Mouse (Mus musculus): ENCODE results near the gene Slc13a3.
"Not testable (repeated sequence)": the region's sequence is repeated elsewhere in the genome, so short reads cannot be mapped to it uniquely, and the experiment has no call there.

Gene Slc13a3

DNA sequence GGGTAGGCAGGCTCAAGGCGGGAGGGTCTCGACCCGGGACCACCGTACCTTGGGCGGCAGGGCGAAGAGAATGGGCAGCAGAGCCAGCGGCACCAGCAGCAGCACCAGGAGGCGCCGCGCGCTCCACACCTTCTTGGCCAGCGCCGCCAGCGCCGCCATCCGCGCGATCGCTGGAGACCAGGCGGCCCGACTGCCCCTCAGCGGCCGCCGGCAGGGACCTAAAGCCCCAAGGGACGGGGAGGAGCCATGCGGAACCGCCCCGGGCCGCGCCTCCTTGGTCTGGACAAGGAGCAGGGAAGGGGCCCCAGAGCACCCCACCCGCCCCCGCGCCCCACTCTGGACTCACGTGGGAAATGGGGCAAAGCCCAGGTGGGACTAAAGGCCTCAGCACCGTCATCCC, at the start of gene Slc13a3:
TSS of gene Slc13a3 (minus strand) at position 228 of the 400 bp plus-strand sequence.
- no peak for DNase-seq (ENCODE audit: low spot score)

DNA sequence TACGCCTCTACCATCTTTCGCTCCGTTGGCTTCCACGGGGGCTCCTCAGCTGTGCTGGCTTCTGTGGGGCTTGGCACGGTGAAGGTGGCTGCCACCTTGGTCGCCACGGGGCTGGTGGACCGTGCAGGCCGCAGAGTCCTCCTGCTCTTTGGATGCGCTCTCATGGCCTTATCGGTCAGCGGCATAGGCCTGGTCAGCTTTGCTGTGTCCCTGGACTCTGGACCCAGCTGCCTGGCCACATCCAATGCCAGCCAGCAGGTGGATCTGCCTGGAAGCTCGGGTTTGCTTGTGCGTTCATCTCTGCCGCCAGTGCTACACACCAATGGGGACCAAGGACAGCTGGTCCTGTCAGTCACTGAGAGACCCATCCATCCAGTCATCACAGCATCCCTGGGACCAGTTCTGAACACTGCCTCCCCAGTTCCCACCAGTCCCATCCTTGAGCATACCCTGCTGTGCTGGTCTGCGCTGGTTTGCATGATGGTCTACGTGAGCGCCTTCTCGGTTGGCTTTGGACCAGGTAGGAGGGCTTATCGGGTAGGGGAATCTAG, 42.2 kb upstream of the Slc13a3 start:
- no peak for DNase-seq (ENCODE audit: low spot score)

DNA sequence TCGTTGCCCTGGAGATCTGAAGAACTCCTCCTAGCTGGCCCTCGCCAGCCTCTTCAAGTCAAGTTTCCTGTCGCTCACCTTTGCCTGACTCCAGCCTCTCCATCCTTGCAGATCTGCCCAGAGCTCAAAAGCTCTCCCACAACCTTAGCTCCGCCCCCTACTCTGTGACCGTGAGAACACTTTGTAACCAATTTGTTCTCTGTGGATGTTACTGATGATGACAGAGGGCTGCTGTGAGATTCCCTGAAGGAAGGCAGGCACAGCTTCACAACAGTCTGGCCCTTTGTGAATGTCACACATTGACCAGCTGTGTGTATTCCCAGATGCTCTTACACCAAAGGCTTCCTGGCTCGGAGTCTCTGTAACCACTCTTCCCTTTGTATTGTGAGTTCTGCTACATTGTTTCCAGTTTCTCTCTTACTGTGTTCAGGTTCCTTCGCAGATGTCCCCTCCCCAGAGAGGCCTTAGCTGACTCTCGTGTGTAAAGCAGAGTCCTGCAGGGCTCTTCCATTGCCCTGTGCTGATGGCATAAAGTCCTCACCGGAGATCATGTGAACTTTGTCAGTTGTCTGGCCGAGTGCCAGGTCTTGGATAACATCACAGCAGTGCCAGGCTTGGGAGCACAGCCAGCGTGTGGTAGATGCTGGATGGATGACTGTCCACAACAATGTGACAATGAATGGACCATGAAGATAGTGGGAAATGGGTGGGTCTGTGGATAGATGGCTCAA, 40.0 kb upstream of the Slc13a3 start:
- no peak for DNase-seq (ENCODE audit: low spot score)

DNA sequence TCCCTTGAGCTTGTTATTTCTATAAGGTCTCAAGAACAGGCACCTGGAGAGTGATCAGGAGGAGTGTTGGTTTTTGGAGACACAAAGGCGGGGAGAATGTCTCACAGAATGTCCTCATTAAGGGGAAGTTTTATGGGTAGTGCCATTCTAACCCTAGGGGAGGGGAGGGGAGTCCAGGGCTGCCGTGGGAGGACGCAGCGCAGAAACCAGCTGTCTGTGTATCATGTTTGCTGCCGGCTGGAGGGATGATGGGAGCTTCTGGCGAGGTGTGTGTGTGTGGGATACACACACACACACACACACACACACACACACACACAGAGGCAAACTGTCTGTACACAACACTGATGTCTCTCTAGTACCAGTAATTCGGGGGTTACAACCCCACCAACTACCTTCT, 39.4 kb upstream of the Slc13a3 start:
- DNase-seq (ENCODE audit: low spot score) = no peak

DNA sequence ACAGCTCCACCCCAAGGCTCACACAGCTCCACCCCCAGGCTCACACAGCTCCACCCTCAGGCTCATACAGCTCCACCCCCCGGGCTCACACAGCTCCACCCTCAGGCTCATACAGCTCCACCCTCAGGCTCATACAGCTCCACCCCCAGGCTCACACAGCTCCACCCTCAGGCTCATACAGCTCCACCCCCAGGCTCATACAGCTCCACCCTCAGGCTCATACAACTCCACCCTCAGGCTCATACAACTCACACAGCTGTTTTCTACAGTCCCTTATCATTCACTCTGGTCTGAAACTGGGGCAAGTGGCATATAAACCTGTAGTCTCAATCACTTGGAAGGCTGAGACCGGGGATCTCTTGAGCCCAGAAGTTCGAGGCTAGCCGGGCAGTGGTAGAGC, 38.5 kb upstream of the Slc13a3 start:
- not testable (repeated sequence) for DNase-seq (ENCODE audit: low spot score)

DNA sequence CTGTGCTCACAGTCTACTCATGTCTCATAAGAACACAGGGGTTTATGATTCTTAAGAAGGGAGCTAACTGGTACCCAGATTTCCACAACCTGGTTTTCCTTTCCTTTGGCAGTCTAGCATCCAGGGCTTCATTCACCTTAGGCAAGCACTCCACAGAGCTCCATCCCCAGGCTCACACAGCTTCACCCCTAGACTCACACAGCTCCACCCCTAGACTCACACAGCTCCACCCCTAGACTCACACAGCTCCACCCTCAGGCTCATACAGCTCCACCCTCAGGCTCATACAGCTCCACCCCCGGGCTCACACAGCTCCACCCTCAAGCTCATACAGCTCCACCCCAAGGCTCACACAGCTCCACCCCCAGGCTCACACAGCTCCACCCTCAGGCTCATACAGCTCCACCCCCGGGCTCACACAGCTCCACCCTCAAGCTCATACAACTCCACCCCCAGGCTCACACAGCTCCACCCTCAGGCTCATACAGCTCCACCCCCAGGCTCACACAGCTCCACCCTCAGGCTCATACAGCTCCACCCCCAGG, 38.0 kb upstream of the Slc13a3 start:
- DNase-seq (ENCODE audit: low spot score) = not testable (repeated sequence)

DNA sequence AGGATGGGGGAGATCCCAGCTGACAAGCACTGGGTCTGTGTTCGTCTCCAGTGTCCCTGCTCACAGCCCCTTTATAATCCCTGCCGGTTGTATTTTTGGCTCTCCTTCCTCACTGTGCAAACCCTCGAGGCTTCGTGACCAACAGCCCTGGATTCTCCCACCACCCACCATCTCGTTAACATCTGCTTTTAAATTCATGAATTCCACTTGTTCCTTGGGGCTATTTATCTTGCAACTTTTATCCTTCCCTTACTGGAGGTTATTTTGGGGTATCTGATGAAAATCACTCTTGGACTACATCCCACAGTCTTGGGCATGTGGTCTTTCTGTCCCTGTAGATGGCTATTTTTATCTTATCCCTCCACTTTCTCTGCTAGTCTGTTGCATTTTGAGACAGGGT, 37.4 kb upstream of the Slc13a3 start:
- DNase-seq (ENCODE audit: low spot score) = no peak

DNA sequence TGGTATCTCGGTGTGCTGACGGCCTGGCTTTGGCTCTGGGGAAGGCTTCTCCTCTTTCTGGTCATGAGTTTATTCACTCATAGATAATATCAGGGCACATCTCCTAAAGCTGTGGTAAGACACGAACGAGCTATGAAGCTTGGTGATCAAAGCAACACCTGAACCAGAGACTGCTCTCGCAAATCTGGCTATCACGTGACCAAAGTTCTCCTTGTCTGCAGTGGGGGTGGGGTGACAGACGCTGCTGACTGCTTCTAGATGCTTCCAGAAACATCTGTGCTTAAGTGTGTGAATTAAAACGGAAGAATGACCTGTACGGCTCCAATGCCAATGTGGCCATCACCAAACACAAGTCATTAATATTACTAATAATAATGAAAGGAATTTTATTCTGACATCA, 36.7 kb upstream of the Slc13a3 start:
- no peak for DNase-seq (ENCODE audit: low spot score)

DNA sequence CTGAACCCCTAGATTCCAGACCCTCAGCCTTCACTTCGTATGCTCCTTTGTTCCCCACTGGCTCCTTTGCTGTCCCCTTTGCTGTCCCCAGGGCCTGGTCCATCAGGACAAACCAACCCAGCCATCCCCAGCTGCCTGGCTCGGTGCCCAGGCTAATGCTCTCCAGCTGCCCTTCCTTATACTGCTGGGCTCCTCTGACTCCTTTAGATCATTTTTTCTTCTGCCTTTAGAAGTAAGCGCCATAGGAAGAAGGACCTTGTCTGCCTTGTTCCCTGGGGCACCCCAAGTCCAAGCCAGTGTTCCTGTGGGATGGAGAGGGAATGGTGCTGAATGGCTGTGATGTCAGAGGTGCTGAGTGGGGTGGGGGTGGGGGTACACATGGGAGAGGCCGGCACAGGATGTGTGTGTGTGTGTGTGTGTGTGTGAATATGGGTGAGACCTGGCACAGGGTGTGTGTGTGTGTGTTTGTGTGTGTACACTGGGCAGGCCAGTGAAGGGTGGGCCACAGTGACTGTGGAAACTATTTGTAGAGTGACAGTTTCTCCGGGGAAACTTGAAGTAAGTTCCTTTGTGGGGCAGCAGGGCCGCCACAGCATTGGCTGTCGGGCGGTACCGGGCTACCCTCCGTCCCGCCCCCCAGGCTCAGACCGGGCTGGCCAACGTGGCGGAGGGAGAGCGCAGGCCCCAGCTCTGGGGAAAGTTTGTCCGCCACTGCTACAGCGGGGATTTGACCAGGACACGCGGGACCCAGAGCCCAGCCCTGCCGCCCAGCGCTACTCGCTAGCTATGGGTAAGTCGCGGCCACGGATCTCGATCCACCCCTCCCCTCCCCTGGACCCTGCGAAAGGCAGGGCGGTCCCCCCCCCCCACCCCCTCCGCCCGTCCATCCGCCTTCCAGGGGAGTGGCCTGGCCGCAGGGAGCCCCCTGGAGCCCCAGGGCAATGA, 30.5 kb upstream of the Slc13a3 start, which contains the start of gene Slc2a10:
TSS of gene Slc2a10 (plus strand) at position 529 of the 945 bp plus-strand sequence.
- peak; percentile 15 for DNase-seq (ENCODE audit: low spot score)

DNA sequence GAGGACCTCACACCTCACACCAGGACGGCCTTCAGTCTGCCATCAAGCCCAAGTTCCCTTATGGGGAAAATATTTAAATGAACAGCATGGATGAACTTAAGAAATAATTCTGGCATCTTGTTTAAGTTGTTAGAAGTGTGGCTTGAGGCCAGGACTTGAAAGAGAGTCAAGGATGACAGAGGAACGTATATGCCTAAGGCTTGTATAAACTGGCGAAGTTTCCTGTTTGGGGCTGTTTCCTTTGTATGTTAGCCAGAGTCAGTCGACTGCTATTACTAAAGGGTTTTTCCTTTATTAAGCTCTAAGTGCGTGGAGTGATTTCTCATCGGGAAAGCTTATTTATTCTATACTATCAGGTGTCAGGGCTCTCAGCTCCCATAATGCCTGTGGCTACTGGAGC, 25.8 kb upstream of the Slc13a3 start:
- DNase-seq (ENCODE audit: low spot score) = no peak

DNA sequence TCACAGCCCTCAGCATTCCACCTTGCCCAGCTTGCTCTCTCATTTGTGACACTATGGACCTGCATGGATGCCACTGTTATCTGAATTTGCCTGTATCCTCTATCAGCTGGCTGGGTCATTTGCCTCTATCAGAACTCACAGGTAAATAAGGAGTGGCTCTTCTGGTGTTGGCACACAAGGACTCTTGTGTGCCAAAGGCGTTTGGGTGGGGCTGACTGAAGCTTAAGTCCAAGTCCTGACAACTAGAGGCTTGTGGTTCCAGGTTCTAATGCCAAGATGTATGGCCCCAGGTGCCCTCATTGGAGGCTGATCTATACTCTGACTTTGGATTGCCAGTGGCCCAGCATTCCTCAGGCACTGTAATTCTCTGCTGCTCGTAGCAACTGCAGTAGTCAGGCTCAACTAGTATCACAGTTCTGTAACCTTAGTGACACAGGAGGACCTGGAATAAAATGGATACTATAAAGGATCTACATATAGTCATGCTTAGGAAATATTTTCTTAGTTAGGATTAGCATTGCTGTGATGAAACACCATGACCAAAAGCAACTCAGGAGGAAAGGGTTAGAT, 24.8 kb upstream of the Slc13a3 start:
- no peak for DNase-seq (ENCODE audit: low spot score)

DNA sequence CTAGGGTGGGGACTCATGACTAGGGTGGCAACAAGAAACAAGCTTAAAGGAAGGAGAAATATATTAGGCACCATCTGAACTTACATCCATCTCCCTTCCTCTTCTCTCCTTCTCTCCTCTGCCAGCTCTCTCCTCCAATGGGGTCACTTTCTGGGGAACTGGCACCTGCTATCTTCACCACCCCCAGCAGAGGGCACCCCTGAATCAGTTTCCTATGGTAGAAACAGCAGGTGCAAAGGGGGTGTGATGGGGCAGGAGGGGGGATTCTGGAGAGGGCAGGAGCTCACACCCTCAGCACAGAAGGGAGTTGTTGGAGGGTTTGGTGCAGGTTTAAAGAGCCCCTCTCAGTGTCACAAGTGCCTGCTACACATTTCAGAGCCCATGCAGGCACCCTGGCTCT, 23.2 kb upstream of the Slc13a3 start:
- DNase-seq (ENCODE audit: low spot score) = no peak

DNA sequence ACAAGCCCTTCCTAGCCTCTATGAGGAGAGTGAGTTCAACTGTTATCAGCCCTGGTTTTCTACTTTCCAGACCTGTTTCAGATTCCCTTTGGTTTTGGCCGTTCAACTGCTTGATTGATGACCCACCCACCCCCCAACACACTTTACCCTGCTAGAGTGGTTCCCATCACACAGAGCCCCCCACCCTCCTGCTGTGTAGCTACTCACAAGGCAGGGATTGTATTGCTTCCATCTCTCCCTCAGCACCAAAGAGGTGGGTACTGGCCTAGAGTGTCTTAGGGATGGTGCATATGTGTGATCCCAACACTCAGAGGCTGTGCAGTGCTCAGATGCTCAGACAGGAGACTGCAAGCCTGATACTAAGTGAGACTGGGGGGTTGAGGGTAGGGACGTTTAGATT, 21.5 kb upstream of the Slc13a3 start:
- DNase-seq (ENCODE audit: low spot score) = no peak

DNA sequence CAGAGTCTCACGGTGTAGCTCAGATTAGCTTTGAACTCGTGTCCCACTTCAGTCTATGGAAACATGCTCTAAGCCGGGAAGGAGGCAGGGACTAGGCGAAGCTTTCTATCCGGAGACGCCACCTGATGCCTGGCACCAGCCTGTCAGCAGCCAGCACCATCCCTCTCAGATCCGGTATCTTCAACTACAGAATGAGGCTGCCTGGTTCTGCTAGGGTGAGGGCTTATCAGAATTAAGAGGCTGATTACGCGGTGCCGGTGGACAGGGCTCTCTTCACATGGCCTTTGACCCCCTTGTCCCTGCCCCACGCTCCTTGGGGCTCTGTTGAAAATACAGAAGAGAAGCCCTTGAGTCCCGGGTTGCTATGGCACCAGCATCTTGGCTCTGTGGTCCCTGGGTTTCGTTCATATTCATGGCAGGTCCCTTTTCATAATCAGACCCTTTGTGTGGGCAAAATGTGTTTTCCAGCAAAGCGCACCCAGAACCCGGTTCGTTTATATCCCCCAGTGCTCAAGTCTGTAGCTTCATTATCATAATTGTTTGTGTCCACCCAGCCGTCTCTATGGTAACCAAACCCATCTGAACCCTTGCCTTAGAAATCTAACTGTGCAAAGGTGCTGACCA, 20.7 kb upstream of the Slc13a3 start:
- DNase-seq (ENCODE audit: low spot score) = no peak

DNA sequence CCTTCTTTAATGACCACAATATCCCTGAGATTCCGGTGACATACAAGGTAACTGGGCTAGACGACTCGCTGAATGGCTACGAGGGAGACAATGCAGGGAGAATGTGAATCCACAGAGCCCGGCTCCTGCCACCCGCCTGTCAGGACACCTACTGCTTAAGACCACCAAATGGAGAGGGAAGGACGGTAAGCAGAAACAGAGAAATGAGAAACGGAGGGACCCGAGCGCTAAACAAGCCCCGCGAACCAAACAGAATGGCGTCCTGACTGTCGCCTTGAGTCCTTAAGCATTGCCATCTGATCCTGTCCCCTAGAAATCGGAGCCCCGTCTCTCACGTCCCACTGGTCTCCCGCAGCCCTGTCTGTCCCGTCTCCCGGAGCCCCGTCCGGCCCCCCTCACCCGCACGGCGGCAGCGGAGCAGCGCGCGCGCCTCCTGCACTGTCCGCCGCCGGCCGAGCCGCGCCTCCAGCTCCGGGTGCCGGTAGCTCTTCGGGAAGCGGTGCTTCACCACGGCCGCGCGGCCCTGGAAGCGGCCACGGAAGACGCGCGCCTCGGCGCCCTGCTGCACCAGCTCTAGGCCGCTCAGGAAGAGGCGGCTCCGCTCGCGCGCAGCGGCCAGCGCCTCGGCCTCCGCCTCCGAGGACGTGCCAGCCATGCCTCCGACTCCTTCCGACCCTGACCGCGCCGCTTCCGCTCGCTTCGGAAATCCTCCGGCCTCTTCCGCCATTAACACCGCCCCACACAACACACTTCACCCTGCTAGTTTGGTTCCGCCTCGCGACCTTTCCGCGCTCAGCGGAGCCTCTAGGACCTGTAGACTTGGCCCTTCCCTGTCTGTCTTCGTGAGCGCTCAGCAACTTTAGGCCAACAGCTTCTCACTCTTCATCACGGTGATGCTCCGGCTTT, 19.9 kb upstream of the Slc13a3 start, which contains the start of gene Trp53rka:
TSS of gene Trp53rka (minus strand) at position 677 of the 906 bp plus-strand sequence.
- DNase-seq (ENCODE audit: low spot score) = peak; percentile 66

DNA sequence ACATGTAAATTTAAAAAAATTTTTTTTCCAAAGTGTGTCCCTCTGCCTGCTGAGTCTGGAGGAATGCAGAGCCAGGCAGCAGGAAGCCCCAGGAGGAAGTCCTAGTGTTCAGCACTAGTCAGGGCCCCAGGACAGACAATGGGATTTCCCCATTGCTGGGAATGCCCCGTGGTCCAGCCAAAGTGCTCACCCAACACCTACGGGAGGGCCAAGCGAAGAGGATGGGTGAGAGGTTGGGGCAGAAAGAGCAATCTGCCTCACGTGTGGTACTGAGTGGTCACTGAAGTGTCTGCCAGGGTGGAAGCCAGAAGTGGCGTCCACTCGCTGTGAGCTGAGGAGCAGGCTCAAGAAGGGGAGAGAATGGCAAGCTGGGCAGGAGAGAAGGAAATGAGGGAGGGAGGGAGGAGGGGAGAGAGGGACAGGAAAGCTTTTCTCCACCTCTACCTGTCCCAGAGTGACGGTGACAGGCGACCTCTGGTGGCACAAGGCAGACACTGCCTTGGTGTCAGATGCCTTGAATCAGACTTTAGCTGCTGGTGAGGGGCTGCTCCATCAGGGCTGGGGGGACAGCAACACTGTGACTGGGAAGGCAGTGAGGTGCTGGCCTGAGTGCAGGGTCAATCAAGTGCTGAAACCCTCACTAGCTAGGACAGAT, 14.0 kb upstream of the Slc13a3 start:
- DNase-seq (ENCODE audit: low spot score) = no peak

DNA sequence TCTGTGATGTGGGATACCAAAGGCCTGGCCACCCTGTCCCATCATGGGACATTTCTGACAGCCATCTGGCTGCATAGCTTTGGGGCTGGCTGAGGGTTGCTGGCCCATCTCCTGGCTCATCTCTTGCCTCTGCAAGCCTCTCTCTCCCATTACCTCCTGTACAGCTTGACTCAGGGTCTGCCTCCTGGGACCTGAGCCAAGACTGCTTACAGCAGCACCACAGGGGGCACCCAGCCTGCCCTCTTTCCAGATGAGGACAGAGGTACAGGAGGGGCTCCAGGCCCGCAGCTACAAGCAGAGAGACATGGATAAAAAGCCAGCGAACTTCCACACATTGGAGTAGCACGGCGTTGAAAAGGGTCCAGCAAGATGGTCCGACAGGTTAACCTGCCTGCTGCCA, 13.4 kb upstream of the Slc13a3 start:
- no peak for DNase-seq (ENCODE audit: low spot score)

DNA sequence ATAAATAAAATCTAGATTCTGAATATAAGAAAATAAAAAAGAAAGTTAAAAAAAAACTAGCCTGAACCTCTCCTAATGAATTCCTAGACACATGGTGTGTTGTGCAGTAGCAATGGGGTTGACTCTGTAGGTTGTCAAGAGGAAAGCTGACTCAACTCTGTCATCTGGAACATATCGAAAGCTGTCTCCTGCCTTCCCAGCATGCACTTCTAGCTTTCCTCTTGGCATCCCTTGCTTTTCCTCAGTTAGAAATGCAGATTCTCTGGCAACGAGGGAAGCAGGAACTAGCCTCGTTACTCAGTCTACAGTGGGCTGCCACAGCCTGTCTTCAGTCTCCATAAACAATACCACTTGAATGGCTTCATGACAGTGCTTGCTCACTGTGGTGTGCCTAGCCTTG, 12.8 kb upstream of the Slc13a3 start:
- DNase-seq (ENCODE audit: low spot score) = no peak

DNA sequence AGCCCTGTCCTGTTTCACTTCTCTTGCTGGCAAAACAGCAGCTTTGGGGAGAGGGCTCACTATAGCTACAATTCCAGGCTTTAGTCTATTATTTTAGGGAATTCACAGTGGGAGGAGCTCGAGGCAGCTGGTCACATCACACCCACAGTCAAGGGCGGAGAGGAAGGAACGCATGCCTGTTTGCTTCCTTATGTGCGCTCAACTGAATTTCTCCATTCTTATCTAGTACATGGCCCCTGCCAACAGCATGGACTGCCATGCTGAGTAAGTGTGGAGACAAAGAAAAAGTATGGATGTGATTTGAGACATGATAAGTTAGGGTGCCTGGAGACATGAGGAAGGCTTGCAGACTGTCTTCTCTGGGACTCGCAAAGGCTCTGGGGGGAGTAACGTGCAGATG, 11.1 kb upstream of the Slc13a3 start:
- no peak for DNase-seq (ENCODE audit: low spot score)

DNA sequence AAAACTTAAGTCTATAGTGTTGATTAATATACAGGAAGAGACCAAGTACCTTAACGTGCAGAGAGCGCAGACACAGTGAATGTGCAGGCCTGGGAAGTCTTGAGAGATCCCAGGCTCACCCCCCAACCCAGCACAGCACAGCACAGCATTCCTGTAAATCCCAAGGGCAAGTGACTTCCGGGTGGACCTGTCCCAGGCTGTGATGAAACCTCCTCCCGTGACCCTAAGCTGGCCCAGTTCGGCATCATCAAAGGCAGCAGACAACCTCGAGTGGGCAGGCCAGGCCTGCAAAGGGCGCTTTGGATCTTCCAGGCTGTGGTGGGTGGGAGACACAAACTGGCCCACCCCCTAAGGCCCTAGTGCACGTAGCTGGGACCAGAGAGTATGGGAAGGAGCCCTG, 9.0 kb upstream of the Slc13a3 start:
- no peak for DNase-seq (ENCODE audit: low spot score)
